Mouse (Mus musculus): Measurements from ENCODE around the gene Pifo.

DNA sequence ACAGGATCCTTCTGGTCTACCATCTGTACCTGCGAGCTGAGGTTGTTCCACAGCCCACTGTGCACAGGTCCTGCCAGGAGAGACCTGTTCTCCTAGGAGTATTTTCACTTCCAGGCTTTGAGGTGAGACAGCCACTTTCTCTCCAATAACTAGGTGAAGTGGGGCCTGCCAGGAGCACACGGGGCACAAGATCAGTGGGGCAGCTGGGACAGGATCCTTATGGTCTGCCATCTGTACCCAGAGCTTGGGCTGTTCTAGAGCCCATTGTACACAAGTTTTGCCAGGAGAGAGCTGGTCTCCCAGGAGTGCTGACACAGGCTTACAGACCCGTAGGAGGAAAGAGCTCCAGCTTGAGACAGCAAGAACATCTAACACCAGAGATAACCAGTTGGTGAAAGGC lies 43.5 kb upstream of the Pifo start:
- no peak for TF ChIP-seq CTCF (IDR thresholded peaks at IDR 0.05; ENCODE audit: extremely low read depth, insufficient read depth, low read length)
- TF ChIP-seq POLR2A (IDR thresholded peaks at IDR 0.05; ENCODE audit: extremely low read depth, insufficient read depth, low read length): no peak

Data from cortical plate, adult 2 months (tissue).